Mouse (Mus musculus) hematopoietic stem cell, adult 5-6 weeks (primary cell): ENCODE measurements around the gene Tcp11. TPM values are rescaled to one million over a fixed set of nuclear protein-coding genes. Genes with fewer than 3 reads are reported as not detected.

Experiments
- ATAC-seq, 2 experiments: fragments of 125-278 bp in 1 of 2; replicated peaks in 1 of 2; 2 replicates each; pipeline ENCODE4 v1.8.0; 2016 to 2017; ENCODE audit warnings: inconsistent platforms in 2 of 2, mild to moderate bottlenecking in 2 of 2, moderate number of reproducible peaks in 2 of 2, low read depth in 1 of 2, moderate TSS enrichment in 1 of 2; ENCODE audit not compliant: low FRiP score in 2 of 2, poor library complexity in 2 of 2, severe bottlenecking in 2 of 2, insufficient read depth in 1 of 2, low TSS enrichment in 1 of 2
- total RNA-seq: library from RNA; stranded (forward); fragments of 172-1452, 232-1000 nt; gene quantifications from 2 replicates; pipeline ENCODE4 v1.2.3, GENCODE M21; 2017

Tcp11 gene
- total RNA-seq, 1 experiment from 2014 or later = 3.6 TPM

GRCm38 (mm10) chr17:28027197-28027596 lies 53.2 kb downstream of the Tcp11 start:
- no peak for ATAC-seq

DNA sequence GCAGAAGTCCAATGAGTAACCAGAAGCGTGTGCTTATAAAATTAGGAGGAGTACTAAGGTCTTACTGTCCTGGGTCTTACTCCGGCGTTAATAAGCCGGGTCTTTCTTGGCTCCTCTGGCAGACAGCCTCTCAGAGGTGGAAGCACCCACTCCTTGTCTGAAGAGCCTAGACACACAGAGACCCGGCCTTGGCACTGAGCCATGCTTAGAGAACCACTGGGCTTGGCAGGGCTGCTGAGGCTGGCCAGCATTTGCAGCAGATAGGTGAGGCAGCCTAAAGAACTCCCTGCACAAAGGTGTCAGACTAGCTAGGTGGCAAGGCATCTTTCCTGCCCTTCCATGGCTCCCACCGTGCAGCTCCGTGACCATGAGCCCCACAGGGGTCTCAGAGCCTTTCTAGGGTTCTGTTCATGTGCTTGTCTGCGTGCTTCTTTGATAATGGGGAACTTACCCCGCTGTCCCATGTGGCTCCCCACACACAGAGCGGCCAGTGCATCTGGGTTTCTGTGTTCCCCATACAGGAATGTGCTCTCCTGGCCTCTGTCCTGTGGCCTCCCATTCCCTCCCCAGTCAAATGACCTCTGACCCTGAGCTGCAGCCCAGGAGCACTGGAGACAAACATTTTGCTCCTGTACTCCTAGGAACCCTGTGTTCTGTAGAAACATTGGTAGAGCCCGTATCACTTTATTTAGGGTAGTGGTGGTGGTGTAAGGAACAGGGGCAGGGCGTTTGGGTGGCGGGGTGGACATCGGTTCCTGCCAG lies 54.1 kb downstream of the Tcp11 start:
- 0 out of 4 replicates have a peak, but pooled peaks of 1 of the 2 experiments have one; percentile 12 for ATAC-seq

DNA sequence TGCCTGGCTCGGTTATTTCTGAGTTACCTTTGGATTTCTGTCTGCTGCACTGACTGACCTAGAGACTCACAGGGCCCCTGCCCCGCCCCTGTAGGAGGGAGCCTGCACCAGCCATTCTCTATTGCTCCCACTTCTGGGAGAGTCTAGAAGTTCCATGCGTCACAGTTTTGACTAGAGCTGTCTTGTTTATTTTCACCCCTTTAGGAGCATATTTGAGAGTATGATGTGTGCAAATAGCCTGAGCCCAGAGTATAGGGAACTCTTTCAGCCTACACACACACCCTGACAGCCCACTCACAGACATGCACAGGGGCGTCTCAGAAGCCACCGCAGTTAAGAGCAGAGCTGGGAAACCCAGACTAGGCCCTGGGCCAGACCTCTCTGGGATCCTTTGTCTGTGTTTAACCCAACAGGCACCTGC lies 54.9 kb downstream of the Tcp11 start:
- no peak for ATAC-seq

- no peak for ATAC-seq
Measured at GRCm38 (mm10) chr17:28022854-28023655, 57.4 kb downstream of the Tcp11 start.

GRCm38 (mm10) chr17:28021911-28022310 lies 58.5 kb downstream of the Tcp11 start:
- no peak for ATAC-seq

- ATAC-seq = no peak
Measured at GRCm38 (mm10) chr17:28019785-28020696, 60.4 kb downstream of the Tcp11 start.

- no peak for ATAC-seq
Measured at GRCm38 (mm10) chr17:28018776-28019175, 61.7 kb downstream of the Tcp11 start.

DNA sequence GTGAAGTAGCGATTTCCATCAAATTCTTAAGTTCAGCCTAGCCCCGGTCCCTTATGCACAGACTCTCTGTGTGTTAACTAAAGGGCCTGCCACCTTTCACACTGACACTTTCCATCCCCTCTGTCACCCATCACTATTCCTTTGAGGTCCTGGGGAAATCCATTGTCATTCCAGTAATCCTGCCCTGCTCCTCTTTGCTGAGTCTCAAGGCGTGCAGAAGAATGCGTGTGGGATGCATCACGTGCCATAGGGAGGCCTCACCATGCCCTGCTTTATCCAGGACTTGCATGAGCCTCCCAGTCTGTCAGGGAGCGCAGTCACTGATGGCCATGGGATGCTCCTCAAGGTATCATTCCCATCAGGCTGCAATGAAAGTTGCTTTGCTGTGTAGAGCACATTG lies 62.1 kb downstream of the Tcp11 start:
- ATAC-seq = no peak

Other genes with a start within 250 kb of the Tcp11 start
- gene Snrpc, start 242.5 kb downstream of the Tcp11 start, total RNA-seq = 75.7 and 108 TPM in 2 replicates
- gene Uhrf1bp1, start 224.2 kb downstream of the Tcp11 start, total RNA-seq = 7.4 and 9.2 TPM in 2 replicates
- 46.1 and 51.3 TPM in 2 replicates for gene Anks1, start 171.3 kb downstream of the Tcp11 start, total RNA-seq
- 31.2 and 57.5 TPM in 2 replicates for gene Taf11, start 170.8 kb downstream of the Tcp11 start, total RNA-seq
- gene Scube3, start 61.5 kb upstream of the Tcp11 start, total RNA-seq = 3.8 and 10.1 TPM in 2 replicates
- 12.9 and 26.0 TPM in 2 replicates for gene Zfp523, start 96.5 kb upstream of the Tcp11 start, total RNA-seq
- gene Def6, start 127.1 kb upstream of the Tcp11 start, total RNA-seq = 113 and 137 TPM in 2 replicates
- gene Ppard, start 152.1 kb upstream of the Tcp11 start, total RNA-seq = 2.2 and 3.8 TPM in 2 replicates
- 7.5 and 19.6 TPM in 2 replicates for gene Fance, start 232.9 kb upstream of the Tcp11 start, total RNA-seq
- gene Rpl10a, start 247.8 kb upstream of the Tcp11 start, total RNA-seq = 828 and 1,143 TPM in 2 replicates